Mouse (Mus musculus) G1E (cell line): Measurements from ENCODE around the gene Rps27a.

Experiments used
- CTCF ChIP-seq: IDR thresholded peaks from 2 replicates; pipeline ENCODE4 v1.5.1; 2012; ENCODE audit warnings: low read depth, low read length, inconsistent platforms, mixed read lengths
- GATA1 ChIP-seq: IDR thresholded peaks from 2 replicates; pipeline ENCODE4 v1.6.1; 2012; ENCODE audit warnings: borderline replicate concordance, low read length, inconsistent platforms, mixed read lengths
- TAL1 ChIP-seq: conservative IDR thresholded peaks from 2 replicates; pipeline ENCODE4 v1.6.1; 2012; ENCODE audit warnings: low read depth, low read length, inconsistent platforms, mixed read lengths

GRCm38 (mm10) chr11:29549425-29549778, 1.5 kb upstream of the Rps27a start:
- TF ChIP-seq CTCF (no peak), GATA1 (no peak), TAL1 (no peak)
